Mouse (Mus musculus): ENCODE measurements around the gene Cs.

DNA sequence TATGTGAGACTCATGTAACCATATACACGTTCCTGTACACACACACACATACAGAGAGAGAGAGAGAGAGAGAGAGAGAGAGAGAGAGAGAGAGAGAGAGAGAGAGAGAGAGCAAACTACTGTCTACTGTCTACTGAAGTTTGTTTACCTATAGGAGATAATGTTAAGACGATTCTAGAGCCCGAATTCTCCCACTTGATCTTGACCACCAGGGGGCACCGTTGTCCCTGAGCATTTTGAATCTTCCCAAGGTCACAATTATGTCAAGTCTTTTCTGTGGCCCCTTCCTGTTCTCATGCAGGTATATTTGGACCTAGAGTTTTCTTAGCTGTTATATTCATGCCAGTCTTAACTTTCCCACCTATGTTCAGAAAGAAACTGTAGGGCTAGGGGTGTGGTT is 2.0 kb upstream of the Cs start:
- TF ChIP-seq CTCF (IDR thresholded peaks at IDR 0.05; ENCODE audit: borderline replicate concordance, insufficient read depth, low read length) (no peak), POLR2A (IDR thresholded peaks at IDR 0.05; ENCODE audit: low read depth, low read length) (no peak)
